Mouse (Mus musculus) kidney, embryonic 14.5 days (tissue): ENCODE measurements around the gene Metap1d. TPM values are rescaled to one million over a fixed set of nuclear protein-coding genes. Genes with fewer than 3 reads are reported as not detected.

Experiments
- ATAC-seq: fragments of 200-750 bp; cut with Nextera tagmentation; 2 replicates; pipeline ENCODE4 v1.8.0; 2017; ENCODE audit warnings: moderate number of reproducible peaks, mild to moderate bottlenecking, moderate TSS enrichment, moderate library complexity; ENCODE audit not compliant: low FRiP score, low TSS enrichment
- H3K27ac ChIP-seq: fragments of 300-500 bp; sonication (generic); 2 replicates; pipeline ENCODE4 v1.5.1; 2014; ENCODE audit warnings: low read depth, mild to moderate bottlenecking, low read length, moderate library complexity, mixed read lengths
- H3K27me3 ChIP-seq: fragments of 300-500 bp; sonication (generic); 2 replicates; pipeline ENCODE4 v1.6.1; 2014; ENCODE audit warnings: mild to moderate bottlenecking, low read length; ENCODE audit not compliant: control insufficient read depth, insufficient read depth
- H3K36me3 ChIP-seq: fragments of 300-500 bp; sonication (generic); 2 replicates; pipeline ENCODE4 v1.6.1; 2014; ENCODE audit warnings: low read length, mixed read lengths; ENCODE audit not compliant: control insufficient read depth, insufficient read depth
- H3K4me1 ChIP-seq: fragments of 300-500 bp; sonication (generic); 2 replicates; pipeline ENCODE4 v1.6.1; 2014; ENCODE audit warnings: low read length, mixed read lengths; ENCODE audit not compliant: control insufficient read depth, insufficient read depth
- H3K4me2 ChIP-seq: fragments of 300-500 bp; sonication (generic); replicated peaks from 2 replicates; pipeline ENCODE4 v1.6.1; 2014; ENCODE audit warnings: low read depth, mild to moderate bottlenecking, low read length
- H3K4me3 ChIP-seq: fragments of 300-500 bp; sonication (generic); 2 replicates; pipeline ENCODE4 v1.5.1; 2014; ENCODE audit warnings: mild to moderate bottlenecking, low read length
- H3K9ac ChIP-seq: fragments of 300-500 bp; sonication (generic); 2 replicates; pipeline ENCODE4 v1.6.1; 2014; ENCODE audit warnings: low read depth, mild to moderate bottlenecking, low read length, moderate library complexity
- H3K9me3 ChIP-seq: fragments of 300-500 bp; sonication (generic); 2 replicates; pipeline ENCODE4 v1.6.1; 2016; ENCODE audit warnings: low read length; ENCODE audit not compliant: control insufficient read depth
- WGBS: fragments of 180-500 bp; shearing (Covaris S2); extraction: QIAGEN DNeasy Blood & Tissue Kit; methylation state at CpG from one replicate; pipeline ENCODE4 v1.1.7; 2014; 5-methylcytosine and 5-hydroxymethylcytosine counted together
- polyA plus RNA-seq: library from polyadenylated mRNA; unstranded; fragments of >200 nt; fragmentation: Nextera tagmentation; extraction: Ambion mirVana; gene quantifications from 2 replicates; pipeline ENCODE4 v1.2.1, GENCODE M21; 2014

Metap1d gene
- polyA plus RNA-seq, 1 experiment from 2014 or later, result 44.9 TPM

GRCm38 (mm10) chr2:71526595-71527322, 73.7 kb downstream of the Metap1d start:
- peaks cover 4% of the 10 kb centered on the region; the same call in 1 of the 2 replicates for H3K4me1 ChIP-seq
- H3K9me3 ChIP-seq, result no peaks in the 10 kb centered on the region
- no peak for ATAC-seq
- no peaks in the 10 kb centered on the region for H3K36me3 ChIP-seq
- H3K4me2 ChIP-seq, result no peak overlapping the region
- no peak overlapping the region for H3K4me3 ChIP-seq
- peaks cover 90% of the 10 kb centered on the region for H3K27me3 ChIP-seq
- no peak overlapping the region for H3K9ac ChIP-seq
- H3K27ac ChIP-seq, result no peak overlapping the region
- 4% methylated on average over 10 of the region's 10 CpGs for WGBS

GRCm38 (mm10) chr2:71527323-71528013, 74.4 kb downstream of the Metap1d start:
- ATAC-seq, result no peak
- Histone ChIP-seq H3K4me1 (peaks cover 4% of the 10 kb centered on the region; the same call in 1 of the 2 replicates), H3K27ac (no peak overlapping the region), H3K4me3 (no peak overlapping the region), H3K27me3 (peaks cover 97% of the 10 kb centered on the region), H3K9ac (no peak overlapping the region), H3K9me3 (no peaks in the 10 kb centered on the region), H3K36me3 (no peaks in the 10 kb centered on the region), H3K4me2 (no peak overlapping the region)
- WGBS, result 3% methylated on average over 24 of the region's 24 CpGs

- Histone ChIP-seq H3K27ac (no peak within 1 kb of the TSS), H3K9ac (peak within 1 kb of the TSS; percentile 45; the same call in 1 of the 2 replicates), H3K4me2 (peak within 1 kb of the TSS; percentile 91), H3K9me3 (no peaks in the 10 kb centered on the region), H3K4me3 (peak within 1 kb of the TSS; percentile 39), H3K36me3 (no peaks in the 10 kb centered on the region), H3K4me1 (peaks cover 4% of the 10 kb centered on the region; the same call in 1 of the 2 replicates), H3K27me3 (peaks cover 99% of the 10 kb centered on the region)
- no peak for ATAC-seq
- WGBS, result 1% methylated on average over 26 of the region's 26 CpGs
Measured at GRCm38 (mm10) chr2:71528014-71528713, 75.1 kb downstream of the Metap1d start, which contains the start of gene Dlx1. TSS of gene Dlx1 (plus strand) at chr2:71528113.

GRCm38 (mm10) chr2:71528714-71529510, 75.8 kb downstream of the Metap1d start:
- Histone ChIP-seq H3K27ac (no peak overlapping the region), H3K4me1 (peaks cover 4% of the 10 kb centered on the region; the same call in 1 of the 2 replicates), H3K27me3 (peaks cover 97% of the 10 kb centered on the region), H3K9me3 (no peaks in the 10 kb centered on the region), H3K9ac (peak overlapping the region; percentile 45; the same call in 1 of the 2 replicates), H3K4me2 (peak overlapping the region; percentile 91), H3K36me3 (no peaks in the 10 kb centered on the region), H3K4me3 (peak overlapping the region; percentile 39)
- WGBS, result under 1% methylated on average over 54 of the region's 57 CpGs
- peak; percentile 65 for ATAC-seq

- H3K4me1 ChIP-seq, result peaks cover 4% of the 10 kb centered on the region; the same call in 1 of the 2 replicates
- no peaks in the 10 kb centered on the region for H3K36me3 ChIP-seq
- peak; percentile 94 for ATAC-seq
- no peaks in the 10 kb centered on the region for H3K9me3 ChIP-seq
- peaks cover 97% of the 10 kb centered on the region for H3K27me3 ChIP-seq
- H3K27ac ChIP-seq, result no peak overlapping the region
- H3K4me2 ChIP-seq, result peak overlapping the region; percentile 91
- peak overlapping the region; percentile 45; the same call in 1 of the 2 replicates for H3K9ac ChIP-seq
- H3K4me3 ChIP-seq, result peak overlapping the region; percentile 39
- under 1% methylated on average over 56 of the region's 60 CpGs for WGBS
Measured at GRCm38 (mm10) chr2:71529511-71530351, 76.7 kb downstream of the Metap1d start.

- no peak for ATAC-seq
- Histone ChIP-seq H3K27ac (no peak overlapping the region), H3K4me1 (peaks cover 4% of the 10 kb centered on the region; the same call in 1 of the 2 replicates), H3K27me3 (peaks cover 96% of the 10 kb centered on the region), H3K4me3 (peak overlapping the region; percentile 39), H3K9me3 (no peaks in the 10 kb centered on the region), H3K36me3 (no peaks in the 10 kb centered on the region), H3K9ac (no peak overlapping the region), H3K4me2 (no peak overlapping the region)
- 1% methylated on average over 34 of the region's 34 CpGs for WGBS
Measured at GRCm38 (mm10) chr2:71530391-71531123, 77.5 kb downstream of the Metap1d start.

GRCm38 (mm10) chr2:71531124-71531590, 78.1 kb downstream of the Metap1d start:
- Histone ChIP-seq H3K36me3 (no peaks in the 10 kb centered on the region), H3K9ac (no peak overlapping the region)
- WGBS, result under 1% methylated on average over 12 of the region's 12 CpGs

More at GRCm38 (mm10) chr2:71531124-71531590, 78.1 kb downstream of the Metap1d start:
- H3K4me3 ChIP-seq, result no peak overlapping the region
- no peak overlapping the region for H3K4me2 ChIP-seq
- no peak for ATAC-seq
- H3K27me3 ChIP-seq, result peaks cover 95% of the 10 kb centered on the region
- no peak overlapping the region for H3K27ac ChIP-seq
- H3K4me1 ChIP-seq, result peaks cover 4% of the 10 kb centered on the region; the same call in 1 of the 2 replicates
- no peaks in the 10 kb centered on the region for H3K9me3 ChIP-seq
